Mouse (Mus musculus) bone marrow, adult 2 months (tissue): ENCODE results near the gene Fbxl4.

ENCODE experiments used
- CTCF ChIP-seq: fragments of 200-500 bp; IDR thresholded peaks from 2 replicates; pipeline ENCODE4 v1.5.1; 2011; ENCODE audit warnings: low read length, control low read depth; ENCODE audit not compliant: control insufficient read depth, insufficient read depth
- POLR2A ChIP-seq: fragments of 200-500 bp; IDR thresholded peaks from 2 replicates; pipeline ENCODE4 v1.6.1; 2011; ENCODE audit warnings: low read depth, mild to moderate bottlenecking, control low read depth, low read length, borderline replicate concordance; ENCODE audit not compliant: control insufficient read depth

- TF ChIP-seq POLR2A (no peak), CTCF (no peak)
Observed at GRCm38 (mm10) chr4:22392777-22393473, 35.6 kb downstream of the Fbxl4 start.
